Comparison of ENCODE assay signal across 8 mouse cellular contexts in genomic region chr2:135439546-135440517, GRCm38 (mm10).
DNase-seq lines count a peak whose midpoint lies in the region; TF ChIP-seq lines count a peak whose summit lies in the region.

No protein-coding gene starts in this region.

- 12% methylated on average over 7 of the region's 7 CpGs for WGBS in heart, embryonic 10.5 days

- peak overlapping the region; percentile 50; the same call in 1 of the 2 replicates for H3K27ac ChIP-seq in heart, embryonic 10.5 days

- peaks cover 17% of the 10 kb centered on the region for H3K4me1 ChIP-seq in E14TG2a.4 (replicated peaks; ENCODE audit: low read depth, low read length)
- H3K4me1 ChIP-seq in heart, embryonic 10.5 days: peaks cover 4% of the 10 kb centered on the region; the same call in 1 of the 2 replicates

- DNase-seq in adrenal gland, adult (ENCODE audit: inconsistent age in 2 of 2, low spot score in 1 of 2): peak; percentile 49 to 82
- peak; percentile 45 for DNase-seq in embryo, embryonic 11.5 days (ENCODE audit: low read depth, low spot score)
- no peak for DNase-seq in heart, embryonic 10.5 days (ENCODE audit: low spot score)
- peak; percentile 15 to 22 for DNase-seq in kidney, adult 8-10 months
- peak; percentile 62 for DNase-seq in lung, postnatal 14 days
- peak; percentile 35 for DNase-seq in retina, postnatal 7 days (ENCODE audit: low read depth, low spot score)
- DNase-seq in thymus, postnatal 10 days (ENCODE audit: low spot score in 2 of 2): no peak

- no peak overlapping the region for H3K4me3 ChIP-seq in E14TG2a.4 (replicated peaks; ENCODE audit: low read length)
- peak overlapping the region; percentile 6; the same call in 1 of the 2 replicates for H3K4me3 ChIP-seq in heart, embryonic 10.5 days

- peak; percentile 70 for TF ChIP-seq CTCF in E14TG2a.4 (conservative IDR thresholded peaks at IDR 0.05; ENCODE audit: low read length)

- no peaks in the 10 kb centered on the region for H3K27me3 ChIP-seq in E14TG2a.4 (ENCODE audit: insufficient read depth, low read length)
- no peaks in the 10 kb centered on the region for H3K27me3 ChIP-seq in heart, embryonic 10.5 days (ENCODE audit: insufficient read depth, poor library complexity, severe bottlenecking)

- H3K36me3 ChIP-seq in E14TG2a.4 (ENCODE audit: insufficient read depth, low read length): no peaks in the 10 kb centered on the region
- H3K36me3 ChIP-seq in heart, embryonic 10.5 days: no peaks in the 10 kb centered on the region

- H3K9me3 ChIP-seq in E14TG2a.4 (ENCODE audit: low read length): no peaks in the 10 kb centered on the region
- H3K9me3 ChIP-seq in heart, embryonic 10.5 days: no peaks in the 10 kb centered on the region

Comparison
In these comparisons a context has a peak if more than half of its experiments do, and no peak if none do; other contexts are left out.
1. DNase-seq: peak in adrenal gland, adult (2 of 2), embryo, embryonic 11.5 days (single experiment), kidney, adult 8-10 months (2 of 2), lung, postnatal 14 days (single experiment) and retina, postnatal 7 days (single experiment); none in heart, embryonic 10.5 days (single experiment) and thymus, postnatal 10 days (0 of 2).